8 mouse cellular contexts compared by ENCODE assay signal in the genomic region with DNA sequence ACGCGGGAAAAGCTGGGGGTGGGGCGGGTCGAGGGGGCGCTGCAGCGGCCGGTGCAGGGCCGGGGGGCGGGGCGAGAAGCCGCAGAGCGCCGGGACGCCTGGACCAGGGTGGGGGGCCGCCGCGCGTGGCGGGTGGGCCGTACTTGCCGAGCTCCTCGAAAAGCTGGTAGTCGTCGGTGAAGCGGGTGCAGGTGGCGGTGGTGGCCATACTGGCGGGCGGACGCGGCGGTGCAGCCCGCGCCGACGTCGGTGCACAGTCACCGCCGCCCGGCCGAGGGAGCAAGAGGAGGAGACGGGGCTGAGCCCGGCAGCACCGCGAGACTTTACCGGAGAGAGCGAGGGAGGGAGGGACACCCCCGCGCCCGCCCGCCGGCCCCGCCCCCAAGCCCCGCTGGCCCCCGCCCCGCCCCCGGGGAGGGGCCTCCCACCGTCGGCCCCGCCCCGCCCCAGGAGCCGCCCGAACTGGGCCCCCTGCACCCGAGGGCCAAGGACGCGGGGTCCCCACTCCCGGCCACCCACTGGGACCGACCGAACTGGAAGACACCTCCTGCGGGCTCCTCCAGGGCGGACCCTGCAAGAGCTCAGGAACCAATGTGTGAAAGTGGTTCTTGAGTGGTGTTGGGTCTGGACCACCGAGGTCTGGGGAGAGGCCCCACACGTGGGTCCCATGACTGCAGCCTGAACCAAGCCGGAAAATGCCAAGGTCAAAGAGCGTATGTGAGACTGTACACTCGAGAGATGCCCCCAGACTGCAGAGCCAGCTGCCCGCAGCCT. TPM values are rescaled to one million over a fixed set of nuclear protein-coding genes. Genes with fewer than 3 reads are reported as not detected.
DNase-seq lines count a peak whose midpoint lies in the region; ATAC-seq lines count a peak whose summit lies in the region.

A gene (minus strand): TSS at position 331 of the 774 bp plus-strand sequence.

- H3K36me3 ChIP-seq in forebrain, embryonic 16.5 days (ENCODE audit: control insufficient read depth, insufficient read depth), result no peaks in the 10 kb centered on the region

- peak within 1 kb of the TSS; percentile 83 for H3K4me2 ChIP-seq in forebrain, embryonic 16.5 days (ENCODE audit: low read length)

- peak; percentile 90 for ATAC-seq in forebrain, embryonic 16.5 days
- peak; percentile 79 for ATAC-seq in hematopoietic stem cell, adult 5-6 weeks (replicated peaks in 1 of 2; ENCODE audit: insufficient read depth in 1 of 2, low FRiP score in 2 of 2, low TSS enrichment in 1 of 2, low read depth in 1 of 2, poor library complexity in 2 of 2, severe bottlenecking in 2 of 2)

- H3K27ac ChIP-seq in forebrain, embryonic 16.5 days (ENCODE audit: low read length), result peak within 1 kb of the TSS; percentile 63

- H3K4me1 ChIP-seq in forebrain, embryonic 16.5 days (replicated peaks; ENCODE audit: control insufficient read depth, insufficient read depth, low read length), result peaks cover 17% of the 10 kb centered on the region

- WGBS in forebrain, embryonic 16.5 days, result under 1% methylated on average over 61 of the region's 76 CpGs

- H3K9ac ChIP-seq in forebrain, embryonic 16.5 days (replicated peaks; ENCODE audit: low read depth, low read length), result peak within 1 kb of the TSS; percentile 79

- H3K27me3 ChIP-seq in forebrain, embryonic 16.5 days (replicated peaks; ENCODE audit: control insufficient read depth, insufficient read depth, low read length), result no peaks in the 10 kb centered on the region

- H3K4me3 ChIP-seq in forebrain, embryonic 16.5 days (replicated peaks; ENCODE audit: low read length), result peak within 1 kb of the TSS; percentile 82

- H3K9me3 ChIP-seq in forebrain, embryonic 16.5 days (ENCODE audit: control insufficient read depth, low read length), result no peaks in the 10 kb centered on the region

- DNase-seq in MEL-GATA-1-ER (ENCODE audit: extremely low read depth, low read depth), result peak; percentile 48
- peak; percentile 85 for DNase-seq in cerebellum, adult 11-12 months
- peak; percentile 75 to 83 for DNase-seq in layer of hippocampus, postnatal 10 days (ENCODE audit: low spot score in 2 of 2)
- DNase-seq in lung, postnatal 36 days, result peak; percentile 86
- peak; percentile 81 for DNase-seq in retina, embryonic 14.5 days (ENCODE audit: low spot score)
- DNase-seq in thymus, postnatal 4 days, result peak; percentile 91

RNA-seq across cellular contexts. Expression of the gene that starts here (rescaled TPM):
- 123 and 127 TPM in 2 replicates for polyA plus RNA-seq in forebrain, embryonic 16.5 days (2015; fragmentation: Nextera tagmentation; extraction: Ambion mirVana)
- 99.3 and 101 TPM in 2 replicates for total RNA-seq in hematopoietic stem cell, adult 5-6 weeks (2017)
- total RNA-seq in layer of hippocampus, postnatal 10 days (2021), result 100 to 1,000 TPM; 201 to 207 TPM

Comparison
In these comparisons a context has a peak if more than half of its experiments do, and no peak if none do; other contexts are left out.
1. Peak in every context shown above with its lines: DNase-seq, ATAC-seq, H3K4me3 ChIP-seq and H3K27ac ChIP-seq.